36 mouse cellular contexts compared by ENCODE assay signal in the genomic region with DNA sequence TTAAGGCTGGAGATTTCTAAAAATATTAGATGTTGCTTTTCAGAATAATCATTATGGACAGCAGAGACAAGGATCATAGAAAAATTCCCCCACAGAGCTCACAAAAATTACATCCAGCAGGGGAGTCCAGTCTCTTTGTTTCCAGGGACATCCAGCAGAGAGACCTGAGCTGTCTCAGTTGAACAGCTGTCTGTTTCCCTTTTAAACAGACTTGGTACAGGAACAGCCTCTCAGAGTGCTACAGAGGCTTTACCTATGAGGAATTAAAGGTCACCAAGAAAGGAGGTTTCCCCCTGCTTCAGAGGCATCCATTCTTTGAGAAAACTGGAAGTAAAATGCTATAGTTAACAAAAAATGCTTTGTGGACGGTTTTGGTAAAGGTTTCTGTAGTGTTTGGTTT. TPM values are rescaled to one million over a fixed set of nuclear protein-coding genes. Genes with fewer than 3 reads are reported as not detected.
DNase-seq lines count a peak whose midpoint lies in the region; ATAC-seq and TF ChIP-seq lines count a peak whose summit lies in the region.
"Had no signal": no experiment of that assay in that cellular context is flagged by ENCODE, and none has a peak within 500 bp of the region (broad histone marks: within the 10 kb centered on the region; RNA-seq: fewer than 3 reads in every experiment).

No protein-coding gene starts in this region.

- TF ChIP-seq CTCF in forebrain, postnatal 0 days (IDR thresholded peaks at IDR 0.05; ENCODE audit: low read depth), result no peak

- no peak overlapping the region for H3K4me2 ChIP-seq in forebrain, embryonic 14.5 days (ENCODE audit: low read length)
- no peak overlapping the region for H3K4me2 ChIP-seq in forebrain, postnatal 0 days (ENCODE audit: low read depth)
- no peak overlapping the region for H3K4me2 ChIP-seq in midbrain, embryonic 15.5 days
- H3K4me2 ChIP-seq: embryonic facial prominence, embryonic 13.5 days; forebrain, embryonic 15.5 days; heart, embryonic 12.5 days; hindbrain, embryonic 14.5 days; limb, embryonic 15.5 days; liver, embryonic 13.5 days; neural tube, embryonic 12.5 days had no signal

- H3K9me3 ChIP-seq in forebrain, embryonic 14.5 days (replicated peaks; ENCODE audit: control insufficient read depth, low read length), result no peaks in the 10 kb centered on the region
- no peaks in the 10 kb centered on the region for H3K9me3 ChIP-seq in forebrain, postnatal 0 days (ENCODE audit: low read length)
- H3K9me3 ChIP-seq in embryonic facial prominence, embryonic 10.5 days, result no peaks in the 10 kb centered on the region
- no peaks in the 10 kb centered on the region for H3K9me3 ChIP-seq in midbrain, embryonic 15.5 days
- H3K9me3 ChIP-seq: embryonic facial prominence, embryonic 13.5 days; forebrain, embryonic 15.5 days; heart, embryonic 12.5 days; limb, embryonic 10.5 days; limb, embryonic 15.5 days; liver, embryonic 13.5 days; neural tube, embryonic 12.5 days had no signal

- H3K9ac ChIP-seq in forebrain, embryonic 14.5 days (ENCODE audit: low read length), result no peak overlapping the region
- H3K9ac ChIP-seq in forebrain, postnatal 0 days, result no peak overlapping the region
- no peak overlapping the region for H3K9ac ChIP-seq in midbrain, embryonic 15.5 days
- H3K9ac ChIP-seq: embryonic facial prominence, embryonic 13.5 days; forebrain, embryonic 15.5 days; heart, embryonic 12.5 days; hindbrain, embryonic 14.5 days; limb, embryonic 15.5 days; liver, embryonic 13.5 days; neural tube, embryonic 12.5 days had no signal

- WGBS in forebrain, embryonic 14.5 days, result 36% methylated on average over 1 of the region's 1 CpGs
- WGBS in forebrain, postnatal 0 days, result 27% methylated on average over 1 of the region's 1 CpGs
- 59% methylated on average over 1 of the region's 1 CpGs for WGBS in embryonic facial prominence, embryonic 10.5 days
- WGBS in midbrain, embryonic 15.5 days, result 50% methylated on average over 1 of the region's 1 CpGs

- peak; percentile 60; the same call in 1 of the 2 replicates for ATAC-seq in forebrain, embryonic 14.5 days
- ATAC-seq in forebrain, postnatal 0 days, result no peak
- ATAC-seq in midbrain, embryonic 15.5 days (replicated peaks), result peak; percentile 85
- ATAC-seq: forebrain, embryonic 15.5 days; lung, postnatal 0 days; Patski had no signal

- no peaks in the 10 kb centered on the region for H3K27me3 ChIP-seq in forebrain, embryonic 14.5 days (replicated peaks; ENCODE audit: control insufficient read depth, insufficient read depth, low read length)
- no peaks in the 10 kb centered on the region for H3K27me3 ChIP-seq in forebrain, postnatal 0 days (ENCODE audit: insufficient read depth, low read length)
- no peaks in the 10 kb centered on the region for H3K27me3 ChIP-seq in embryonic facial prominence, embryonic 10.5 days (replicated peaks; ENCODE audit: low read depth, poor library complexity, severe bottlenecking)
- no peaks in the 10 kb centered on the region for H3K27me3 ChIP-seq in midbrain, embryonic 15.5 days (replicated peaks)
- H3K27me3 ChIP-seq: embryonic facial prominence, embryonic 13.5 days; forebrain, embryonic 15.5 days; heart, embryonic 12.5 days; limb, embryonic 15.5 days; liver, embryonic 13.5 days; neural tube, embryonic 12.5 days had no signal

- DNase-seq in forebrain, embryonic 14.5 days (ENCODE audit: low spot score), result peak; percentile 22
- DNase-seq in forebrain, postnatal 0 days, result no peak
- peak; percentile 3 for DNase-seq in R1 (ENCODE audit: low read depth, low spot score)
- no peak for DNase-seq in embryonic facial prominence, embryonic 10.5 days (ENCODE audit: low spot score)
- no peak for DNase-seq in layer of hippocampus, adult 18-20 months (ENCODE audit: low spot score in 2 of 2)
- no peak for DNase-seq in cerebellum, adult 11-12 months
- DNase-seq: adrenal gland, postnatal 14 days; cerebellum, adult 2 months; cerebellum, postnatal 36 days; heart, adult 2 months; heart, postnatal 4 days; kidney, adult 18-20 months; kidney, postnatal 4 days; layer of hippocampus, postnatal 36 days; liver, embryonic 13.5 days; lung, adult 18-20 months; lung, postnatal 4 days; thymus, adult 2 months; thymus, postnatal 36 days had no signal

- H3K4me3 ChIP-seq in forebrain, embryonic 14.5 days (ENCODE audit: low read depth, low read length), result no peak overlapping the region
- H3K4me3 ChIP-seq in forebrain, postnatal 0 days (ENCODE audit: low read depth, low read length), result no peak overlapping the region
- H3K4me3 ChIP-seq in embryonic facial prominence, embryonic 10.5 days, result no peak overlapping the region
- no peak overlapping the region for H3K4me3 ChIP-seq in midbrain, embryonic 15.5 days
- H3K4me3 ChIP-seq: embryonic facial prominence, embryonic 13.5 days; forebrain, embryonic 15.5 days; heart, adult 2 months; heart, embryonic 12.5 days; limb, embryonic 10.5 days; limb, embryonic 15.5 days; liver, embryonic 13.5 days; myocyte; neural tube, embryonic 12.5 days had no signal

- H3K4me1 ChIP-seq in forebrain, embryonic 14.5 days (ENCODE audit: control insufficient read depth, insufficient read depth, low read length), result no peaks in the 10 kb centered on the region
- no peaks in the 10 kb centered on the region for H3K4me1 ChIP-seq in forebrain, postnatal 0 days (ENCODE audit: insufficient read depth)
- H3K4me1 ChIP-seq in embryonic facial prominence, embryonic 10.5 days, result no peaks in the 10 kb centered on the region; the same call in 1 of the 2 replicates
- H3K4me1 ChIP-seq in midbrain, embryonic 15.5 days, result no peaks in the 10 kb centered on the region
- H3K4me1 ChIP-seq: embryonic facial prominence, embryonic 13.5 days; forebrain, embryonic 15.5 days; heart, embryonic 12.5 days; limb, embryonic 10.5 days; limb, embryonic 15.5 days; liver, embryonic 13.5 days; neural tube, embryonic 12.5 days had no signal

- no peaks in the 10 kb centered on the region for H3K36me3 ChIP-seq in forebrain, embryonic 14.5 days (ENCODE audit: control insufficient read depth, insufficient read depth, low read length)
- H3K36me3 ChIP-seq in forebrain, postnatal 0 days (ENCODE audit: insufficient read depth), result no peaks in the 10 kb centered on the region
- H3K36me3 ChIP-seq in embryonic facial prominence, embryonic 10.5 days (replicated peaks), result no peaks in the 10 kb centered on the region
- no peaks in the 10 kb centered on the region for H3K36me3 ChIP-seq in midbrain, embryonic 15.5 days (replicated peaks)
- H3K36me3 ChIP-seq: embryonic facial prominence, embryonic 13.5 days; forebrain, embryonic 15.5 days; heart, embryonic 12.5 days; limb, embryonic 10.5 days; limb, embryonic 15.5 days; liver, embryonic 13.5 days; neural tube, embryonic 12.5 days had no signal

- no peak overlapping the region for H3K27ac ChIP-seq in forebrain, embryonic 14.5 days (ENCODE audit: low read depth, low read length)
- no peak overlapping the region for H3K27ac ChIP-seq in forebrain, postnatal 0 days (ENCODE audit: low read depth, low read length)
- 0 out of 2 replicates have a peak overlapping the region, but pooled peaks have one; percentile 51 for H3K27ac ChIP-seq in embryonic facial prominence, embryonic 10.5 days (replicated peaks)
- no peak overlapping the region for H3K27ac ChIP-seq in midbrain, embryonic 15.5 days
- H3K27ac ChIP-seq: embryonic facial prominence, embryonic 13.5 days; forebrain, embryonic 15.5 days; heart, adult 2 months; hindbrain, embryonic 14.5 days; limb, embryonic 10.5 days; limb, embryonic 15.5 days; liver, embryonic 13.5 days; neural tube, embryonic 12.5 days had no signal

RNA-seq across cellular contexts. Expression of a gene that starts 19.4 kb away (rescaled TPM):
- 0.09 and 0.10 TPM in 2 replicates for polyA plus RNA-seq in forebrain, embryonic 14.5 days (2014; fragmentation: Nextera tagmentation; extraction: Ambion mirVana)
- 0.10 and 0.31 TPM in 2 replicates for total RNA-seq in forebrain, postnatal 0 days (2014; rRNA removed)
- polyA plus RNA-seq in forebrain, postnatal 0 days (2015; fragmentation: Nextera tagmentation; extraction: Ambion mirVana), result 0.19 and 0.46 TPM in 2 replicates
- 0.06 TPM in 1 of 2 replicates, not detected in the other for polyA plus RNA-seq in embryonic facial prominence, embryonic 10.5 days (2016; fragmentation: Nextera tagmentation; extraction: Ambion mirVana)
- 0.10 and 0.17 TPM in 2 replicates for polyA plus RNA-seq in midbrain, embryonic 15.5 days (2015; fragmentation: Nextera tagmentation; extraction: Ambion mirVana)
- total RNA-seq in layer of hippocampus, adult 18-20 months (2021), result not detected
- total RNA-seq: adrenal gland, postnatal 14 days; gastrocnemius, adult 8-10 months; heart, adult 2 months; layer of hippocampus, postnatal 36 days; megakaryocyte-erythroid progenitor cell, adult 5-6 weeks; MEL had no signal
- polyA plus RNA-seq: heart, adult 2 months; heart, embryonic 12.5 days; heart, postnatal 0 days; intestine, embryonic 14.5 days; kidney, embryonic 16.5 days; limb, embryonic 10.5 days; liver, embryonic 13.5 days; lung, postnatal 0 days; myocyte; neural tube, embryonic 12.5 days; Patski had no signal

Comparison
In these comparisons a context has a peak if more than half of its experiments do, and no peak if none do; other contexts are left out.
1. DNase-seq: peak in forebrain, embryonic 14.5 days (single experiment) and R1 (single experiment); none in forebrain, postnatal 0 days (single experiment), embryonic facial prominence, embryonic 10.5 days (single experiment), layer of hippocampus, adult 18-20 months (0 of 2) and cerebellum, adult 11-12 months (single experiment).